Mouse (Mus musculus) heart, postnatal 0 days (tissue): ENCODE measurements at regions not wholly inside any gene's neighbourhood (a gene's known extent, or its start where the extent isn't known, plus 50 kb on each side); places are given as distances from the start of the nearest gene placed in this dataset.

Experiments
- CTCF ChIP-seq: IDR thresholded peaks from 2 replicates; pipeline ENCODE4 v1.5.1; 2016; ENCODE audit warnings: antibody characterized with exemption, control low read depth, low read depth
- EP300 ChIP-seq: IDR thresholded peaks from 2 replicates; pipeline ENCODE4 v1.6.1; 2016; ENCODE audit warnings: antibody characterized with exemption, low read depth

DNA sequence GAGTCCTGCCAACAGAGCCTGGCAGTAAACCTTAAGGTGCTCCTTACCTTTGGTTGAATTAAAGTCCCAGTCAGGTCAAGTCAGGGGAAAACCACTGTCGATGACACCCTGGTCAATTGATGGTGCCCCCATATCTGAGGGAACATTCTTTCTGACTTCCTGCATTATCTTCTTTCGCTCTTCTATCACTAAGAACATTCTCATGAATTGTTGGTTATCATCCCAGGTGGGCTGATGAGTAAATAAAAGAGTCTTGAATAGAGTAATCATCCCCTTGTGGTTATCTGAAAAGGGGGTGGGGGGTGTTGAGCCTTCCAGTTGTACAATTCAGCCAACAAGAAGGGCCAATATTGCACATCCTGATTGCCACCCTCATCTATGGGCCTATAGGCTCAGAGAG is 149.7 kb upstream of the Gm11096 start:
- TF ChIP-seq CTCF = no peak
- TF ChIP-seq EP300 = no peak
